ENCODE assay signal across 10 mouse cellular contexts in genomic region chr4:56411024-56411636, GRCm38 (mm10).
A peak's percentile ranks its signal among the peaks of the same experiment; 100 is the strongest.
DNase-seq lines count a peak whose midpoint lies in the region.
"Had no signal": no experiment of that assay in that cellular context is flagged by ENCODE, and none has a peak within 500 bp of the region (broad histone marks: within the 10 kb centered on the region; RNA-seq: fewer than 3 reads in every experiment).

No protein-coding gene starts in this region.

- DNase-seq in left cerebral cortex, postnatal 14 days (ENCODE audit: low spot score in 2 of 2) = peak; percentile 2 to 3
- no peak for DNase-seq in left cerebral cortex, adult 11 months (ENCODE audit: low spot score)
- peak; percentile 82 for DNase-seq in NIH3T3 (ENCODE audit: low read depth)
- peak; percentile 33 for DNase-seq in fat pad, adult 2 months (ENCODE audit: extremely low read depth, low read depth, low spot score)
- DNase-seq in layer of hippocampus, postnatal 10 days (ENCODE audit: low spot score in 2 of 2) = peak; percentile 4 to 29
- no peak for DNase-seq in thymus, postnatal 4 days
- no peak for DNase-seq in heart, adult 9 months (ENCODE audit: low spot score in 2 of 2)
- DNase-seq: cerebellum, postnatal 14 days; kidney, postnatal 10 days; lung, postnatal 4 days had no signal

- intact Hi-C loops in left cerebral cortex, postnatal 14 days (cut with DNase I) = no loop called here

Comparison
In these comparisons a context has a peak if more than half of its experiments do, and no peak if none do; other contexts are left out.
1. DNase-seq: peak in left cerebral cortex, postnatal 14 days (2 of 2), NIH3T3 (single experiment), fat pad, adult 2 months (single experiment) and layer of hippocampus, postnatal 10 days (2 of 2); none in left cerebral cortex, adult 11 months (single experiment), thymus, postnatal 4 days (single experiment) and heart, adult 9 months (0 of 2).